Mouse (Mus musculus): ENCODE measurements around the gene Mustn1.
A peak's percentile ranks its signal among the peaks of the same experiment; 100 is the strongest.

The Mustn1 gene

DNA sequence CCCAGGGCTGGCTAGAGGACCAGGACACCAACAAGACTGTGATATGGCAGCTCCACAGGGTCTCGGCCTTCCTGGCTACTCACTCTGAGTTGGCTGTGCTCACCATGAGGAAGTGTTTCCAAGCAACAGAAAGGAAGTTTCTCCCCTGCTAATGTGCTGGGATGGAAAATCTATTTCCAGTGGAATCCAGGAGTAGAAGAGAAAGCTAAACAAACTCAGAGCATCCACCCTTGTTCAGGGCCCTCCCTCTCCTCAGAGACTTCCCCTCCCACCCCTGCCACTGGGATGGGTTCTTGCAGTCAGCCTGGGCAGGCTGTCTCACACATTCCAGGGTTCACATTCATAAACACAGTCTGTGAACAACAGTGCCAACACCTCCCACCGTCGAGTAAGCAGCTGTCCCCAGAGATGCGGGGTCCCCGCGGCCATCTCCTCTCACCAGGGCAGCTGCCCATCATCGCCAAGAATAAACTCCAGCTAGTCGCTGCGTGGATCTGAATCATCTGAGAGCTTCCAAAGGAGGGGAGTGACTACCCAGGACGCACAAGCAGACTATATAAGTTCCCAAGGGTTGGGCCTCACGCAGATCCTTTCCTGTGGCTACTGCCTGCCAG, at the start of gene Mustn1:
TSS of gene Mustn1 (plus strand) at position 243 of the 614 bp plus-strand sequence.
- DNase-seq, result no peak

DNA sequence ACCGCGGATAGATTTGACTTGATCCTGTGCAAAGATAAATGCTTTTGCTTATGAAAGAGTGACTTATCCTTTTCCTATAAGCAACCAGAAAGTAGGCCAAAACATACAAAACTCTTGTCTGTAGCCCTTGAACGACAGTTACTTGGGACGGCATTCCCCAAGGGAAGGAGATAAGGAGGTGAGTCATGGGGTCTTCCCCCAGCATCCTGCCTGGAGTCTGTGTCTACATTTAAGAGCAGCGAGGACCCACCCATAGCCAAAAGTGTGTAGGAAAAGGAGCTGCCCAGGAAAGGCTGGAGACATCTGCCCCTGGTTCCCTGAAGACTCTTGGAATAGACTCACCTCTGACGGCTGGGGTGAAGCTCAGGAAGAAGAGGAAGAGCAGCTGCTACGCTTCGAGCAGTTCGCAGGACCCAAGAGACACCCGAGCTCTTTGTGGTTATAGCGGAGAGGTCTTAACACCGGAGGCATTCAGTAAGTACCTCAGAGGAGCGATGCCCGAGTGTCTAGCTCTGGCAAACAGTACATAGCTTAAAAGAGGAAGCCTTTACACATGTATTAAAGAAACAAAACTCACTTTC, 41.5 kb upstream of the Mustn1 start:
- DNase-seq, result no peak

DNA sequence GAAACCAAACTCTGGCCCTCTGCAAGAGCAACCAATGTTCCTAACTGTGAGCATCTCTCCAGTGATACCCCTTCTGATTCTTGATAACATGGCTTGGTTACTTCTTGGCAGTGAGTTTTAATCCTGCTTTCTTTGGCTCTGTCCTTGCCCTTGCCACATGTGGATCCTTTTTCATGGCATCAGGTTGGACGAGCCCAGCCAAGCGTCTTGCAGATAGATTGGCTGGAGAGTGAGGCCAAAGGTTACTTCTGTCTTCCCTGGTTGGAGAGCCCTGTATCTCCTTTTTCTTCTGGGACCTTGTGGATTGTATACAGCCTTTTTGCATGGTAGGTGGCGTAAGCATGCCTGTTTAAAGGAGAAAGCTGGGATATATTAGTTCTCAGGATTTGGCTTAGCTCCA, 35.3 kb upstream of the Mustn1 start:
- no peak for DNase-seq

DNA sequence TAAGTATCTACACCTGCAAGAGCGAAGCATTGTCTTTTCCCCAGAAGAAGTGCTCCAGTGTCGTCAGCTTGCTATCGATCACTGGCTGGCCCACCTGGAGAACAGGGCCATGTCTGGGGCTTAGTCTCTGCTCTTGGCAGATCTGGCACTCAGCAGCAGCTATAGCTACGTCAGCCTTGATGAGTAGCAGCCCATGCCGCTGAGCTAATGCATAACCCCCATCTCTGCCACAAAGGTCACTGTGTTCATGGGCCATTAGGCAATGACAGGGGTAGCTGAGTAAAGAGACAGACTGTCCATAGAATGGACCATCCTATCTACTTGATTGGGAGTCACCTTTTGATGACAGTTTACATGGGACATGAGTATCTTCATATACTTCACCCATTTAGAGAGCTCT, 28.5 kb upstream of the Mustn1 start:
- no peak for DNase-seq

DNA sequence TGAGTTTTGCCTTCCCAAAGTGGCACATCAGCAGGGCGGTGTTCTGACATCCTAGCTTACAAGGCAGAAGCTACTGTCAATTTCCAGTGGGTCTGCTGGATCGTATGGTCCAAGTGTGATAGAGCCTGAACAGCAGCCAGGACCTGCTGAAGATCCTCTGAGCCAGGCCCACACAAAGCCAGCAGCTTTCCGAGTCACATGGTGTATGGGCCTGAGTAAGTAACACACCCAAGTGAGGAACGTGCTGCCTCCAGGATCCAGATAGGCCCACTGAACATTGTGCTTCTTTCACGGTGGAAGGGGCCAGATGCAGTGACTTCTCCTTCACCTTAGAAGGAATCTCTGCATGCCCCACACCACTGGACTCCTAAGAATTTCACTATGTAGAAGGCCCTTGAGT, 26.7 kb upstream of the Mustn1 start:
- DNase-seq, result no peak

DNA sequence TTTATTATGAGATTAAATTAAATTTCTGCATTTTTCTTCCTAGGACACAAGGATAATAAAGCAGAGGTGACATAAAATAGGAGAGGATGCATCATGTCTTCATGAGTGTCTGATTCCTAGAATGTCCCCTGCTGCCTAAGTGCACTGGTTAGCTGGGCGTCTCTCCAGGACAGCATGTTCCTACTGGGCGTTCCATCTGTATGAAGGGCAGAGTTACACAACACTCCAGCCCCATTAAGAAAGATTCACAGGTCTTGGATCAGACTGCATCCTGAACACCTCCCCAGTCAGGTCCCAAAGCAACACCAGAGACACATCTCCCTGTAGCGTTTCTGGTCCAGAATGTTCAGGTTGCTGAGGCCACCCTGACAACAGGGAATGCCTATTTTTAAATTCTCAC, 23.7 kb upstream of the Mustn1 start:
- DNase-seq, result peak; percentile 41

DNA sequence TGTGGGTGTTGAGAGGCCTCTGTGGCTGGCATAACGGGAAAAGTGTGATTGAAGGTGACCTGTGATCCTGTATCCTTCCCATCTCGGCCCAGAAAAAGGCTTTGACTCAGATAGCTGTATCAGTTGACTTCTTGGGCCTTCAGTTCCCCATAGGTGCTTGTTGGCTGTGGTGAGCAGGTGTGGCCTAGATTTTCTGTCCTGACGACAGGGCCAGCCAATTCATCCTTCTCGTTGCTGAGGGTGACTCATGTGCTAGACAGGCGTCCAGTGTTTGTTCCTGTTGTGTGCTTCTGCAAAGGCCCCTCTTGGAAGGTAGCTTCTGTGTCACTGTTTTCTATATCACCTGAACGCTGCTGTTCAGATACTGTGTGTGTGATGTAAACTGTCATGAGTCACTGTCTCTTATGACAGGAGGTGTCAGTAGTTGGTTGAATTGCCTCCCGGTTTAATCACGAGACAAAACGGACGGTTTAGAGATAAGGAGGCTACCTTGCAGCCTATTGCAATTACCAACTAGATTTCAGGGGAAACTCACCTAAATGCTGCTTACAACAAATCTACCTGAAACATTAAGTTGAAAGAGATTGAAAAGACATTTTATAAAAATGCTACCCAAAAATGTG, 22.0 kb upstream of the Mustn1 start:
- peak; percentile 56 for DNase-seq

DNA sequence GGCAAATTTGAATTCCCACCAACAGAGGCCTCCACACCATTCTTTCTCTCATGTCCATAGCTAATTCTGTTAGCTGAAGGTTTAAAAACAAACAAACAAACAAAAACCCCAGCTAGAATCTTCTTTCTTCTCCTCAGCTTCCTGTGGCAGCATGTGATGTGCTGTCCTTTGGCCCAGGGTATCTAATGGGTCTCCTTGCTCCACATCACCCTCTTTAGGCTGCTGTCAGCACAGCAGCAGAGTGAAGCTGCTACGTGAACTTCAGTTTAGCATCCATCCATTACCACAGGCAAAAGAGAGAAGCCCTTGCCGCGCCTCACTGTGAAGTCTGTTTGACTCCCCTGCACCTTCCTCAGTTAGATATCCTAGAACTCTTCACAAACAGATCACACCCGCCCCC, 21.0 kb upstream of the Mustn1 start:
- no peak for DNase-seq

DNA sequence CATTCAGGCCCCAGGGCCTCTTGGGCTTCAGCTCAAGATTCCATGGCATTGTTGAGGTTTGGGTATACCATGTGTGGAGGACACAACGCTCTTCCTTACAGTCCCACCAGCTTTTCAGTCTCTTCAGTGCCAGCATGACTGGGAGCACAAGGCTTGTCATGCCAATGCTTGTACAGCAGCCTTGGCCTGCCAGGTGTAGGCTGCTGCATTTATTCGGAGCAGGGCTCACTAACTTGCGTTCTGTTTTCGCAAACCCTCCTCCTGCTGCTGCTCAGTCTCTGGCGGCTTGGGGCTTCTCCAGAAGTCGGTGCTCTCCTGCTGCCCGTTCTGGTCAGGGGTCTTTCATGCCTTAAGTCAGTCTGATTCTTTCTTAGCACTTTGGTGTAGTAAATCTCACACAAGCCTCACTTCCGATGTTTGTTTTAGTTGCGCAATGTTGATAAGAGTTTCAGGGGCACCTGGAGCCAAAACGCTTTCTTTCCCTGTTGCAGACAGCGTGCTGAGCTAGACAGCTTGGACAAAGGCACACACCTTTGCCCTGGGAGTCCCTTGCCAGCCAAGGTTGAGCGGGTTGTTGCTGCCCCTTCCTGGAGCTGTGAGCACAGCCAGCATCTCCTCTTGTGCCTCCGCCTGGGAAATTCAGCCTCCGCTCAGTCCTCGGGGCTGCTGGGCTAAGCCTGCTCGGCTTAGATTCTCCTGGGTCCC, 17.4 kb upstream of the Mustn1 start:
- DNase-seq, result peak; percentile 37

DNA sequence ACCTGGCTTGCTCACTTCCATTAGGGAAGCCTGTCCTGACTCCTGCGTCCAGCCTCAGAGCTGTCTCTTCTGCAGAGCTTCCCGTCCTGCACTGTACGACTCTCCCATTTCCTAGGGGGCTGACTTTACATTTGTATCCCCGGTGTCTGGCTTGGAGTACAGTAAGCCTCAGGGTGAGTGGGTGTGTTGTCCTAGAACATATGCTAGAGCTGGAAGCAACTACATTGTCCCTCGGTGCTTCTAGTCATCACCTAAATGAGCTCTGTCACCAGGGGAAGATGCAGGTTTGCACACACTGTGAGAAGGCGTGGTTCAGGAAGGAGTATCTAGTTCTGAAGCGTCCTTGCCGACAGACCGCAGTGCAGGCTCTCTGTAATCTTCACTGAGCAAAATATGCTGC, 16.6 kb upstream of the Mustn1 start:
- no peak for DNase-seq

DNA sequence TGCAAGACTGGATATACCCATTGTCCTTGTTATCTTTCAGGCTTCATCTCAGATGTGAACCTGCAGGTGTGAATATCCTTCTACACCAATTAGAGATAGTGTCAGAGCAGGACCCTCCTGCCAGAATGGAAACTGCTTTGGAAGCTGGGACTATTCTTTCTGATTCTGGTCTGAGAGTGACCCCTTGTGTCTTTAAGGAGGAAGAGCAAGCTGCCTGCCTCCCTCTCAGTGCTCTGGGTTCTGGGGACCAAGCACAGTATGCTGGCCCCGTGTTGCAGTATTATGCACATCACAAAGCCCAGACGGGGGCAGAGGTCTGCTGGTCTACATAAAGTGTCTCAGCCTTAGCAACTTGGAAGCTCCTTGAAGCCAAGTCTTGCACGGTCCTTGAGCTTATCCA, 13.7 kb upstream of the Mustn1 start:
- DNase-seq, result no peak

DNA sequence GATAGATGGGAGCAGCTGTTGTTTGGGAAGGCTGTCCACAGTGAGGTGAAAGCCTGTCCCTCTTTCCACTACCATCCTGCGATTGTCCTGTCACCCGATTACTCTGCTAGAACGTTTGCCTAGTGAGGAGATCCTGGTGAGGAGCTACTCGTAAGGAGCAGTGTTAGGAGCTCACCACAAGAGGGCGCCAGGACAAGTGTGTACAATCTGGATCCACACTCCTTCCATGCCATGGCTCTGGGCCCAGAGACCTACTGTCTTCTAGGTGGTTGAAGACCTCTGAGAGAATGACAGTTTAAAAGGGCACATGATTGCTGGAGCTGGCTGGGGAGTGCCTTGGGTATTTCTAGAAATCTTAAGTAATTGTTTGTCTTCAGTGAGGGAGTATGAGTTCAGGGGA, 12.0 kb upstream of the Mustn1 start:
- peak; percentile 65 for DNase-seq

DNA sequence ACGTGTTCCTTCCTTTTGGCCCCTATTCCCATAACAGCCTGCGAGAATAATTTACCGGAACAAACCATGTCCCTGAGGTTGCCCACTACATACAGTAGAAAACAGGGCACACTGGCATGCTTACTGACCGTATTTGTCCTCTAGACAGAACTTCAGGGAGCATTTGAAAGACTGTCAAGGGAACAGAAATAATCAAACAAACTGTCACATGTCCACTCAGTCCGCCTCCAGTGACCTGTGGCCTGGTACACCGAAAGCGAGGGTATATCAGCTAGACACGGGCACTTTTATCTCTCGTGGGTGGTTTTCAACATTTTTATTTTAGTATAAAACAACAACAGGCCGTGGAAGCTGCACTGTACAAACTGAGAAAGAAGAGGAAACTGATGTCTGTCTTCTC, 10.2 kb upstream of the Mustn1 start:
- DNase-seq, result no peak

DNA sequence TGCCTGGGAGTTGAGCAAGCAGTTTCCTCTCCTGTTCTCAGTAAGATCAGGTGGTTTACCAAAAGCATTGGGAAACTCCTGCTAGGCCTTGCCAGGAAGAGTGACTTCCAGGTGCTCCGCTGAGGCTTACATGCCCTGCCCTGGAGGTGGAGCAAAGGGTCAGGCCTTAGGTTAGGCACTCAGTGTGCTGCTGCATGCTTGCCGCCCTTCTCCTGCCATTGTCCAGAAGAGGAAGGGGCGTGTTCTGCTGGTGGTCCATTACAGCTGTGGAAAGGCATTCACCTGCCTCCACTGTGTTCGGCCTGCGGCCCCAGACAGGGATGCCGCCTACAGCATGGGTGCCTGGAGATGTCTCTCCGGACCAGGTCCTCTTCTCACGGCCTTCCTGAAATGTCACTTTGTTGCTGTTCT, 9.6 kb upstream of the Mustn1 start:
- DNase-seq, result no peak

DNA sequence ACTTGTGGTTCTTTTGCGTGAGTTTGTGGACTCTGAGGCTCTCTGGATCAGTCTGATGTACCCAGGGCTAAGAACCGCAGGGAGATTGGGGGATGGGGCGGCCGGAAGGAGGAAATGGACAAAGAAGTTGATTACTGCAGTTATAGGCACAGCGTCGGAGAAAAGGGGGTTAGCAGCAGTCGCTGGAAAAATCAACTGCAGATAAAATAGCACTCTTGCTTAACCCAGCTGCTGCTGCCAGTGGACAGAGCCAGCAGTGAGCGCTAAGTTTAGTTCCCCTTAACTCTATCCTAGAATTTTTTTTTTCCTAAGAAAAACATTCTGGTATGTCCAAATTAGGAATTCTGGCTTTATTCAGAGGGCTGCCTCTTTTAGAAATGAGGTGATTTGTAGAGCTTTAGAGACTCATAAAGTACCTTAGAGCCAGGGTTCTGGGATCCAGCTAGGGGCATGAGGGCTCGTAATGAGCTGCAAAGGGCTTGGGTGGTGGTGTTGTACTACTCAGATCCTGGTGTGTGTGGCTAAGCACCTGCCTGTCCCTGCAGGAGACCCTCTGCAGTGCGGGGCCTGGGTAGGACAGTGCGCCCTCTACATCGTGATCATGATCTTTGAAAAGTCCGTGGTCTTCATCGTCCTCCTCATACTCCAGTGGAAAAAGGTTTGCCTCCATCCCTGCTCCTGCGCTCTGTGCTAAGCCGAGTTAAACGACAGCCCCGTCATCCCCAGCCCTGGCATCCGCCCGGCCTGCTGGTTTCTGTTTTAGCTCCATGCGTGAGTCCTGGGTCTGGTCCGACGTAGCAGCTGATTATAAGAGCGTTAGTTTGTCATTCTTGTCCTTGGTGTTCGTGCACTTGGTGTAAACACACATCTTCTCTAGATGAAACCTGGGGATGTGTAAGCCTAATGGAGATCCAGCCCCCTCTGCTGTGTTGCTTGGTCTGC, 8.5 kb upstream of the Mustn1 start:
- DNase-seq, result no peak

DNA sequence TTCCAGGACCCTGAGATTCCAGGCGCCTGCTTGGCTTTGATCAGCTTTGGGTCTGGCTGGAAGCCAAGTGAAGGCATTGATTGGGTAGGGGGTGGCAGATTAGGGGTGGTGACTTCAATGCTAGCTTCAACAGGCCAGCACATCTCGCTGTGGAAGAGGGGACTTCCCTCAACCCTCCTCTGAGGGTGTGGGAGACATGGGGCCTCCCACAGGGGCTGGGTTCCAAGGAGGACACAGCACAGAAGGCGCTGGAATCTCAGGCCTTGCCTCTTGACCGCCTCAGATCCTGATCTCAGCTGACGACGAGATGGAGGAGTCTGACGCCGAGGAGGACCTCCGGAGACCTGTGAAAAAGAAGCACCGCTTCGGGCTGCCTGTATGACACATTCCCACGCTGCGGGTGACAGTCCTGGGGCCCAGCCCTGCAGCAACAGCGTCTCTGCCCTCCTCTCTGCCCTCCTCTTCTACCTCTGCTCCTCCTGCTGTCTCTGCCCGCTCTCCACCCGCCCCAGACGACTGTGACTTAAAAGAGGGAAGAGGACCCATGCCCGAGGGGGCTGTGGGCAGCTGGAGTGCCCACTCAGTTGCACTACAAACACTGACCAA, 4.8 kb upstream of the Mustn1 start:
- no peak for DNase-seq

DNA sequence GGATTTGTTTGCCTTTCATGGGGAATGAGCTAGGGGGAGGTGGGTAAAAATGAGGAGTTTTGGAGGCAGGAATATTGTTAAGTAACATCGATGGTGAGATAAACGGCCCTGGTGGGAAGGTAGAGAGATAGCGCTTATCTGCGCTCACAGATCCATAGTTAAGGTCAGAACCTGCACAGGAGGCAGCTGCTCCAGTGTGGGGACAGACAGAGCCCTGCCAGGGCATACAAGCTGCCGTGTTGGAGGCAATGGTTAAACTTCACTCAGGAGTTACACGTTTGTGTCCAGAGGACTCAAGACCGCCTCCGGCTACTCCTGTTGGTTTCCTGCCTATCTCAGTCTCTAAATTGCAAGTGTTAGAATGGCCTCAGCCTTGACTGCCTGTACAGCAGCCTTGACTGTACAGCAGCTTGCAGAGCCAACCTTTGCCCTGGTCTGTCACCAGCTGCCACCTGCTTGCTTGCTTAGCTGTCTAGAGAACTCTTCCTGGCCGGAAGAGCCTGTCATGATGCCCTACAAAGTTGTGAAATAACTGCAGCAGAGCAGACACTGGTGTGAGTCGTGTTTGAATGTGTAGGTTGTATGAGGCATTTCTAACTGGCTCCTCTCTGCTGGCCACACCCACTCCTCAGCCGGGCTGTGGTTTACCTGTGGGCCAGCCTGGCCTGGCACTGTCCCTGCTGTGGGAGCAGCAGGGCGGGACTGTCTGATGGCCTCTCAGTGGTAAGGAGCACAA, 3.7 kb upstream of the Mustn1 start:
- DNase-seq, result no peak

DNA sequence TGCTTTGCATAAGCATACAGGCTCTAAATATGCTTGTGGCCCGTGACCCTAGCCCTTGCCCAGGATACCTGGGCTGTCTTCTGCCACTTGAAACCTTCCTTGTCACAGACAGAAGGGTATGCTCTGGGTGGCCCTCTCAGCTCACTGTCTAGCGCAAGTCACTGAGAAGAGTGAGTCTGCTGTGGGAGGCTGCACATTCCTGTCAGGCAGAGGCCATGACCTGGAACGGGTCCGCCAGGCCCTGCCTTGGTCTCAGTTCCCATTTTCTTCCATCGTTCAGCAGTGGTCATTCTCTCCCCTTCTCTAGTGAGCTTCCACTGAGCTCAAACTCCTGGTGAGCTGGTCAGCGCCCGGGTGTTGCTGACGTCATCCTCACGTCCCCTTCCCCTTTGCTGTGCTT, 3.0 kb upstream of the Mustn1 start:
- no peak for DNase-seq

DNA sequence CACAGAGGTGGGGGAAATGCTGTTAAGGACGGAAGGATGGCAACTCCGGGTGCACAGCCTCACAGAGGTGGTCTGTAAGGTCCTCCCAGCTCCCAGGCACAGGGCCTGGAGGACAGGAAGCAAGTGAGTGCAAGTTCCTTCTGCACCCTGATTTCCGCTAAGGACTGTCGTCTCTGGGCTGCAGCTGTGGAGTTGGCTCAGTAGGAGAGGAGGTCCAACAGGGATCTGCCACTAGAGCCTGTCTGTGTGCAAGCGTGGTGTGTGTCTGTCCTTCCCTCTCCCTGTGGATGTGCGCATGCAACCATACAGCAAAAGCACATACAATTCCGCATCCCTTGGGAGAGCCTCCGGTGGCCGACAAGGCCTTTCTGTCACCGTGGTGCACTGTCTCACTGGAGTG, 2.5 kb upstream of the Mustn1 start:
- no peak for DNase-seq

DNA sequence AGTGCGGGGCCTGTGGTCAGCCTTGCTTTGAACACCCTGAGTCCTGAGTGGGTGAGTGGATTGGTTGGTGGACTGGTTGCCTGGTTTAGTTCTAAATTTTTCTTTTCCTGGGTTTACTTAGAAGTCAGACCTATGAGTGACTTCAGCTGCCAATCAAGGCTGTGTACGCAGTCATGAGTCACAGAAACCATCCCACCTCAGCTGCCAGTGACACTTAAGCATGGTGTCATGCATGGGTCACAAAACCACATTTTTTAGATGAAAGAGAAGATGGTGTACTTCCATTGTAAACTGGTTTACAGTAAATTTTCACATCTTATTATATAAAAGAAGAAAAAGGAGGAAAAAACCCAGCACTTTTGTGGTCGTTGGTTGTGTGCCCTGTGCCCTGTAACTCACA, 1.2 kb upstream of the Mustn1 start:
- DNase-seq, result no peak

DNA sequence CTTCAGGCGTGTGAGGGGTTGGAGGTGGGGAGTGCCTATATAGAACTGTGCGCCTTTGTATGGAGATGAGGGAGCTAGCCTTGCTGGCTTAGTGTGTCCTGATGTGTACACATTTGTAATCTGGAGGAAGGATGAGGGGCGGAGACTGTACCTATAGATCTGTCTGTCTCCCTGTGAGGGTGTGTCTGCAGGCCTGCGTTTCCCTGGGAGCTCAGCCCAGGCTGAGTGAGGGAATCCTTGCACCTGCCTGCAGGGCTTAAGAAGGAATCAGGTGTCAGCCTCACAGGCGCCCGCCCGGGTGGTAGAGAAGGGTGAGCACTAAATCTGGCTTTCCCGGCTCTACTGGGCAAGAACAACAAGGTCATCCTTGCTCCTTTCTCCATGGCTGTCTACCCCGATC, 794 bp downstream of the Mustn1 start:
- no peak for DNase-seq

DNA sequence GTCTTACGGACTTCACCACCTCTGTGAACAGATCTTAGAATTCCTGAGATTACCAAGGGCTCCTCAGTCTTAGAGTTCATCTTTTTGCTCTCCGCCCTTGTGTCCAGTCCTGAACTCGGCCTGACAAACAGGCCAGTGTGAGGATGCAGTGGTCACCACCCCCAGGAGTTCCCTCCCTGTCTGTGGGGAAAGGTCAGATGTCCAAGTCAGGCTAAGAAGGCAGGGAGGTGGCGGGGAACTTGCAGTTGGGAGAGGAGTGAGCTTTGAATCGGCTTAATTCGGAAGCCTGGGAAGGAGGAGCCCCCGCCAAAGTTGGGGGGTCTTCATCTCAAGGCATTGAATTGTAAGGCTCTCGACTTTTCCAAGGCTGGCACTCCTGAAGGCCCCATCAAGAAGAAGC, 1.3 kb downstream of the Mustn1 start:
- DNase-seq, result no peak

Measured in cerebellum, adult 8-10 months (tissue).